Mouse (Mus musculus) megakaryocyte, embryonic 14.5 days (primary cell): ENCODE measurements around the gene Polrmt.

Experiments used
- FLI1 ChIP-seq: IDR thresholded peaks from 2 replicates; pipeline ENCODE4 v1.6.1; 2012; ENCODE audit warnings: low read length, inconsistent platforms, mixed read lengths
- GATA1 ChIP-seq: IDR thresholded peaks from 3 replicates; pipeline ENCODE4 v1.6.1; 2012; ENCODE audit warnings: mixed read lengths, low read length, inconsistent platforms, borderline replicate concordance

GRCm38 (mm10) chr10:79706406-79707094 is 39.8 kb downstream of the Polrmt start:
- TF ChIP-seq GATA1 (no peak), FLI1 (no peak)
